Mouse (Mus musculus): Measurements from ENCODE around the gene Slit3. TPM values are rescaled to one million over a fixed set of nuclear protein-coding genes. Genes with fewer than 3 reads are reported as not detected.

Gene Slit3
- polyA plus RNA-seq, 1 experiment from 2014 or later, result 4.5 TPM

GRCm38 (mm10) chr11:35557476-35557875, 436.5 kb downstream of the Slit3 start:
- Histone ChIP-seq H3K9me3 (replicated peaks; ENCODE audit: control insufficient read depth, low read length, poor library complexity, severe bottlenecking) (no peaks in the 10 kb centered on the region), H3K9ac (ENCODE audit: low read depth, low read length) (no peak overlapping the region), H3K36me3 (ENCODE audit: control insufficient read depth, insufficient read depth, low read length) (no peaks in the 10 kb centered on the region), H3K4me2 (ENCODE audit: low read length) (no peak overlapping the region), H3K4me1 (ENCODE audit: control insufficient read depth, insufficient read depth, low read length) (no peaks in the 10 kb centered on the region; the same call in 1 of the 2 replicates), H3K4me3 (ENCODE audit: low read depth, low read length) (no peak overlapping the region), H3K27ac (ENCODE audit: low read length) (no peak overlapping the region), H3K27me3 (ENCODE audit: control insufficient read depth, insufficient read depth, low read depth, low read length) (no peaks in the 10 kb centered on the region; the same call in 1 of the 2 replicates)
- WGBS, result 89% methylated on average over 8 of the region's 8 CpGs
- ATAC-seq, result no peak

- Histone ChIP-seq H3K27ac (ENCODE audit: low read length) (no peak overlapping the region), H3K9me3 (replicated peaks; ENCODE audit: control insufficient read depth, low read length, poor library complexity, severe bottlenecking) (no peaks in the 10 kb centered on the region), H3K4me3 (ENCODE audit: low read depth, low read length) (no peak overlapping the region), H3K4me1 (ENCODE audit: control insufficient read depth, insufficient read depth, low read length) (no peaks in the 10 kb centered on the region; the same call in 1 of the 2 replicates), H3K36me3 (ENCODE audit: control insufficient read depth, insufficient read depth, low read length) (no peaks in the 10 kb centered on the region), H3K27me3 (ENCODE audit: control insufficient read depth, insufficient read depth, low read depth, low read length) (no peaks in the 10 kb centered on the region; the same call in 1 of the 2 replicates), H3K4me2 (ENCODE audit: low read length) (no peak overlapping the region), H3K9ac (ENCODE audit: low read depth, low read length) (no peak overlapping the region)
- WGBS, result 70% methylated on average over 2 of the region's 2 CpGs
- no peak for ATAC-seq
Measured at GRCm38 (mm10) chr11:35558311-35558710, 437.3 kb downstream of the Slit3 start.

GRCm38 (mm10) chr11:35559386-35559785, 438.4 kb downstream of the Slit3 start:
- Histone ChIP-seq H3K27me3 (ENCODE audit: control insufficient read depth, insufficient read depth, low read depth, low read length) (no peaks in the 10 kb centered on the region; the same call in 1 of the 2 replicates), H3K4me3 (ENCODE audit: low read depth, low read length) (no peak overlapping the region), H3K9me3 (replicated peaks; ENCODE audit: control insufficient read depth, low read length, poor library complexity, severe bottlenecking) (no peaks in the 10 kb centered on the region), H3K4me1 (ENCODE audit: control insufficient read depth, insufficient read depth, low read length) (no peaks in the 10 kb centered on the region; the same call in 1 of the 2 replicates), H3K36me3 (ENCODE audit: control insufficient read depth, insufficient read depth, low read length) (no peaks in the 10 kb centered on the region), H3K27ac (ENCODE audit: low read length) (no peak overlapping the region), H3K9ac (ENCODE audit: low read depth, low read length) (no peak overlapping the region), H3K4me2 (ENCODE audit: low read length) (no peak overlapping the region)
- ATAC-seq, result no peak
- WGBS, result 60% methylated on average over 3 of the region's 3 CpGs

- WGBS, result 69% methylated on average over 9 of the region's 9 CpGs
- H3K4me1 ChIP-seq (ENCODE audit: control insufficient read depth, insufficient read depth, low read length), result no peaks in the 10 kb centered on the region; the same call in 1 of the 2 replicates
- H3K36me3 ChIP-seq (ENCODE audit: control insufficient read depth, insufficient read depth, low read length), result no peaks in the 10 kb centered on the region
- no peak overlapping the region for H3K27ac ChIP-seq (ENCODE audit: low read length)
- no peak for ATAC-seq
- H3K9ac ChIP-seq (ENCODE audit: low read depth, low read length), result no peak overlapping the region
- no peak overlapping the region for H3K4me3 ChIP-seq (ENCODE audit: low read depth, low read length)
- H3K9me3 ChIP-seq (replicated peaks; ENCODE audit: control insufficient read depth, low read length, poor library complexity, severe bottlenecking), result no peaks in the 10 kb centered on the region
- no peak overlapping the region for H3K4me2 ChIP-seq (ENCODE audit: low read length)
- H3K27me3 ChIP-seq (ENCODE audit: control insufficient read depth, insufficient read depth, low read depth, low read length), result no peaks in the 10 kb centered on the region; the same call in 1 of the 2 replicates
Measured at GRCm38 (mm10) chr11:35561760-35562159, 440.7 kb downstream of the Slit3 start.

GRCm38 (mm10) chr11:35565322-35565721, 444.3 kb downstream of the Slit3 start:
- Histone ChIP-seq H3K4me1 (ENCODE audit: control insufficient read depth, insufficient read depth, low read length) (no peaks in the 10 kb centered on the region), H3K36me3 (ENCODE audit: control insufficient read depth, insufficient read depth, low read length) (no peaks in the 10 kb centered on the region), H3K27me3 (ENCODE audit: control insufficient read depth, insufficient read depth, low read depth, low read length) (peaks cover 2% of the 10 kb centered on the region; the same call in 1 of the 2 replicates), H3K9ac (ENCODE audit: low read depth, low read length) (no peak overlapping the region), H3K4me3 (ENCODE audit: low read depth, low read length) (no peak overlapping the region), H3K4me2 (ENCODE audit: low read length) (no peak overlapping the region), H3K27ac (ENCODE audit: low read length) (no peak overlapping the region), H3K9me3 (replicated peaks; ENCODE audit: control insufficient read depth, low read length, poor library complexity, severe bottlenecking) (no peaks in the 10 kb centered on the region)
- 47% methylated on average over 6 of the region's 6 CpGs for WGBS
- ATAC-seq, result no peak

GRCm38 (mm10) chr11:35566686-35567085, 445.7 kb downstream of the Slit3 start:
- H3K27ac ChIP-seq (ENCODE audit: low read length), result no peak overlapping the region
- no peak for ATAC-seq
- no peaks in the 10 kb centered on the region for H3K9me3 ChIP-seq (replicated peaks; ENCODE audit: control insufficient read depth, low read length, poor library complexity, severe bottlenecking)
- WGBS, result 22% methylated on average over 3 of the region's 3 CpGs
- H3K4me2 ChIP-seq (ENCODE audit: low read length), result no peak overlapping the region
- no peaks in the 10 kb centered on the region for H3K36me3 ChIP-seq (ENCODE audit: control insufficient read depth, insufficient read depth, low read length)
- H3K4me3 ChIP-seq (ENCODE audit: low read depth, low read length), result no peak overlapping the region
- no peak overlapping the region for H3K9ac ChIP-seq (ENCODE audit: low read depth, low read length)
- H3K4me1 ChIP-seq (ENCODE audit: control insufficient read depth, insufficient read depth, low read length), result no peaks in the 10 kb centered on the region
- 0 out of 2 replicates have a peak, but pooled peaks cover 2% of the 10 kb centered on the region for H3K27me3 ChIP-seq (ENCODE audit: control insufficient read depth, insufficient read depth, low read depth, low read length)

GRCm38 (mm10) chr11:35569126-35569916, 448.3 kb downstream of the Slit3 start:
- 75% methylated on average over 6 of the region's 6 CpGs for WGBS
- Histone ChIP-seq H3K4me1 (ENCODE audit: control insufficient read depth, insufficient read depth, low read length) (peaks cover under 1% of the 10 kb centered on the region; the same call in 1 of the 2 replicates), H3K27me3 (ENCODE audit: control insufficient read depth, insufficient read depth, low read depth, low read length) (0 out of 2 replicates have a peak, but pooled peaks cover 2% of the 10 kb centered on the region), H3K36me3 (ENCODE audit: control insufficient read depth, insufficient read depth, low read length) (no peaks in the 10 kb centered on the region), H3K9me3 (replicated peaks; ENCODE audit: control insufficient read depth, low read length, poor library complexity, severe bottlenecking) (no peaks in the 10 kb centered on the region), H3K4me3 (ENCODE audit: low read depth, low read length) (no peak overlapping the region), H3K9ac (ENCODE audit: low read depth, low read length) (no peak overlapping the region), H3K27ac (ENCODE audit: low read length) (no peak overlapping the region), H3K4me2 (ENCODE audit: low read length) (no peak overlapping the region)
- ATAC-seq, result no peak

GRCm38 (mm10) chr11:35569957-35570356, 448.9 kb downstream of the Slit3 start:
- Histone ChIP-seq H3K27ac (ENCODE audit: low read length) (no peak overlapping the region), H3K4me1 (ENCODE audit: control insufficient read depth, insufficient read depth, low read length) (peaks cover 2% of the 10 kb centered on the region), H3K36me3 (ENCODE audit: control insufficient read depth, insufficient read depth, low read length) (no peaks in the 10 kb centered on the region), H3K9ac (ENCODE audit: low read depth, low read length) (no peak overlapping the region), H3K27me3 (ENCODE audit: control insufficient read depth, insufficient read depth, low read depth, low read length) (0 out of 2 replicates have a peak, but pooled peaks cover 2% of the 10 kb centered on the region), H3K9me3 (replicated peaks; ENCODE audit: control insufficient read depth, low read length, poor library complexity, severe bottlenecking) (no peaks in the 10 kb centered on the region), H3K4me3 (ENCODE audit: low read depth, low read length) (no peak overlapping the region), H3K4me2 (ENCODE audit: low read length) (no peak overlapping the region)
- 79% methylated on average over 11 of the region's 11 CpGs for WGBS
- ATAC-seq, result no peak

GRCm38 (mm10) chr11:35571910-35572309, 450.9 kb downstream of the Slit3 start:
- 0 out of 2 replicates have a peak, but pooled peaks cover 2% of the 10 kb centered on the region for H3K27me3 ChIP-seq (ENCODE audit: control insufficient read depth, insufficient read depth, low read depth, low read length)
- 71% methylated on average over 3 of the region's 3 CpGs for WGBS
- H3K4me3 ChIP-seq (ENCODE audit: low read depth, low read length), result no peak overlapping the region
- no peak overlapping the region for H3K27ac ChIP-seq (ENCODE audit: low read length)
- H3K4me1 ChIP-seq (ENCODE audit: control insufficient read depth, insufficient read depth, low read length), result peaks cover 2% of the 10 kb centered on the region
- H3K9me3 ChIP-seq (replicated peaks; ENCODE audit: control insufficient read depth, low read length, poor library complexity, severe bottlenecking), result no peaks in the 10 kb centered on the region
- H3K9ac ChIP-seq (ENCODE audit: low read depth, low read length), result no peak overlapping the region
- no peaks in the 10 kb centered on the region for H3K36me3 ChIP-seq (ENCODE audit: control insufficient read depth, insufficient read depth, low read length)
- ATAC-seq, result no peak
- H3K4me2 ChIP-seq (ENCODE audit: low read length), result no peak overlapping the region

All from midbrain, embryonic 16.5 days (tissue).